Mouse (Mus musculus): ENCODE measurements at regions not wholly inside any gene's neighbourhood (a gene's known extent, or its start where the extent isn't known, plus 50 kb on each side); places are given as distances from the start of the nearest gene placed in this dataset.

- Histone ChIP-seq H3K9ac (no peak overlapping the region), H3K4me2 (replicated peaks) (no peak overlapping the region), H3K4me1 (no peaks in the 10 kb centered on the region), H3K4me3 (no peak overlapping the region), H3K27ac (no peak overlapping the region), H3K27me3 (no peaks in the 10 kb centered on the region), H3K36me3 (no peaks in the 10 kb centered on the region), H3K9me3 (no peaks in the 10 kb centered on the region)
- no peak for ATAC-seq (ENCODE audit: low FRiP score, low read depth)
- WGBS, result 61% methylated on average over 6 of the region's 6 CpGs
These were observed 869.9 kb downstream of the Tmem182 start for GRCm38 (mm10) chr1:41675345-41675744.

- Histone ChIP-seq H3K27me3 (no peaks in the 10 kb centered on the region), H3K27ac (no peak overlapping the region), H3K9me3 (no peaks in the 10 kb centered on the region), H3K4me3 (no peak overlapping the region), H3K4me2 (replicated peaks) (no peak overlapping the region), H3K4me1 (no peaks in the 10 kb centered on the region), H3K9ac (no peak overlapping the region), H3K36me3 (no peaks in the 10 kb centered on the region)
- WGBS, result 77% methylated on average over 3 of the region's 3 CpGs
- no peak for ATAC-seq (ENCODE audit: low FRiP score, low read depth)
These were observed 900.3 kb downstream of the Tmem182 start for GRCm38 (mm10) chr1:41705692-41706091.

- no peaks in the 10 kb centered on the region for H3K4me1 ChIP-seq
- no peaks in the 10 kb centered on the region for H3K9me3 ChIP-seq
- H3K27ac ChIP-seq, result no peak overlapping the region
- no peak overlapping the region for H3K9ac ChIP-seq
- H3K27me3 ChIP-seq, result no peaks in the 10 kb centered on the region
- no peak overlapping the region for H3K4me2 ChIP-seq (replicated peaks)
- WGBS, result 39% methylated on average over 5 of the region's 5 CpGs
- no peak for ATAC-seq (ENCODE audit: low FRiP score, low read depth)
- H3K36me3 ChIP-seq, result no peaks in the 10 kb centered on the region
- no peak overlapping the region for H3K4me3 ChIP-seq
These were observed 937.4 kb downstream of the Tmem182 start for GRCm38 (mm10) chr1:41742644-41743331.

GRCm38 (mm10) chr1:41743332-41743710 is 937.9 kb downstream of the Tmem182 start:
- H3K4me2 ChIP-seq (replicated peaks), result no peak overlapping the region
- no peaks in the 10 kb centered on the region for H3K27me3 ChIP-seq
- no peaks in the 10 kb centered on the region for H3K9me3 ChIP-seq
- WGBS, result 84% methylated on average over 6 of the region's 6 CpGs
- no peaks in the 10 kb centered on the region for H3K36me3 ChIP-seq
- H3K9ac ChIP-seq, result no peak overlapping the region
- no peak for ATAC-seq (ENCODE audit: low FRiP score, low read depth)
- no peaks in the 10 kb centered on the region for H3K4me1 ChIP-seq
- no peak overlapping the region for H3K4me3 ChIP-seq
- H3K27ac ChIP-seq, result no peak overlapping the region

GRCm38 (mm10) chr1:41744531-41744930 is 939.1 kb downstream of the Tmem182 start:
- H3K9ac ChIP-seq, result no peak overlapping the region
- H3K4me1 ChIP-seq, result no peaks in the 10 kb centered on the region
- no peak overlapping the region for H3K27ac ChIP-seq
- 52% methylated on average over 3 of the region's 3 CpGs for WGBS
- ATAC-seq (ENCODE audit: low FRiP score, low read depth), result no peak
- no peaks in the 10 kb centered on the region for H3K27me3 ChIP-seq
- no peaks in the 10 kb centered on the region for H3K9me3 ChIP-seq
- H3K4me3 ChIP-seq, result no peak overlapping the region
- H3K4me2 ChIP-seq (replicated peaks), result no peak overlapping the region
- H3K36me3 ChIP-seq, result no peaks in the 10 kb centered on the region

GRCm38 (mm10) chr1:41759366-41759765 is 936.2 kb upstream of the Pou3f3 start:
- Histone ChIP-seq H3K9ac (no peak overlapping the region), H3K27ac (no peak overlapping the region), H3K27me3 (no peaks in the 10 kb centered on the region), H3K36me3 (no peaks in the 10 kb centered on the region), H3K4me3 (no peak overlapping the region), H3K9me3 (no peaks in the 10 kb centered on the region), H3K4me2 (replicated peaks) (no peak overlapping the region), H3K4me1 (peaks cover 4% of the 10 kb centered on the region)
- no peak for ATAC-seq (ENCODE audit: low FRiP score, low read depth)
- WGBS, result 12% methylated on average over 6 of the region's 6 CpGs

All from limb, embryonic 13.5 days (tissue).